Mouse (Mus musculus): Measurements from ENCODE around the gene Rhou. TPM values are rescaled to one million over a fixed set of nuclear protein-coding genes. Genes with fewer than 3 reads are reported as not detected.

Rhou gene
- polyA plus RNA-seq, 1 experiment from 2014 or later, result 7.3 TPM

GRCm38 (mm10) chr8:123675611-123676010, 21.9 kb downstream of the Rhou start:
- DNase-seq (ENCODE audit: low spot score) (peak; percentile 63), ATAC-seq (ENCODE audit: low FRiP score, low TSS enrichment) (peak; percentile 76)
- Histone ChIP-seq H3K9ac (ENCODE audit: low read length) (no peak overlapping the region), H3K9me3 (ENCODE audit: control insufficient read depth, low read length) (no peaks in the 10 kb centered on the region), H3K27me3 (ENCODE audit: control insufficient read depth, insufficient read depth, low read length) (no peaks in the 10 kb centered on the region), H3K4me2 (replicated peaks; ENCODE audit: low read depth) (no peak overlapping the region), H3K4me1 (replicated peaks; ENCODE audit: control insufficient read depth, insufficient read depth) (no peaks in the 10 kb centered on the region), H3K4me3 (ENCODE audit: low read depth, low read length) (no peak overlapping the region), H3K27ac (replicated peaks) (0 out of 2 replicates have a peak overlapping the region, but pooled peaks have one; percentile 24), H3K36me3 (ENCODE audit: control insufficient read depth, insufficient read depth, low read length) (no peaks in the 10 kb centered on the region)
- 46% methylated on average over 5 of the region's 5 CpGs for WGBS
- TF ChIP-seq EP300 (optimal IDR thresholded peaks at IDR 0.05) (no peak), CTCF (IDR thresholded peaks at IDR 0.05; ENCODE audit: low read depth) (no peak)

- Histone ChIP-seq H3K36me3 (ENCODE audit: control insufficient read depth, insufficient read depth, low read length) (no peaks in the 10 kb centered on the region), H3K4me1 (replicated peaks; ENCODE audit: control insufficient read depth, insufficient read depth) (no peaks in the 10 kb centered on the region), H3K9me3 (ENCODE audit: control insufficient read depth, low read length) (no peaks in the 10 kb centered on the region), H3K9ac (ENCODE audit: low read length) (no peak overlapping the region), H3K4me3 (ENCODE audit: low read depth, low read length) (no peak overlapping the region), H3K27ac (replicated peaks) (no peak overlapping the region), H3K27me3 (ENCODE audit: control insufficient read depth, insufficient read depth, low read length) (no peaks in the 10 kb centered on the region), H3K4me2 (replicated peaks; ENCODE audit: low read depth) (no peak overlapping the region)
- no peak for TF ChIP-seq CTCF (IDR thresholded peaks at IDR 0.05; ENCODE audit: low read depth)
- no peak for TF ChIP-seq EP300 (optimal IDR thresholded peaks at IDR 0.05)
- DNase-seq (ENCODE audit: low spot score) (no peak), ATAC-seq (ENCODE audit: low FRiP score, low TSS enrichment) (no peak)
- 82% methylated on average over 4 of the region's 4 CpGs for WGBS
Observed at GRCm38 (mm10) chr8:123678390-123678789, 24.7 kb downstream of the Rhou start.

- DNase-seq (ENCODE audit: low spot score) (peak; percentile 91), ATAC-seq (ENCODE audit: low FRiP score, low TSS enrichment) (peak; percentile 83)
- Histone ChIP-seq H3K4me2 (replicated peaks; ENCODE audit: low read depth) (no peak overlapping the region), H3K4me1 (replicated peaks; ENCODE audit: control insufficient read depth, insufficient read depth) (no peaks in the 10 kb centered on the region), H3K27ac (replicated peaks) (no peak overlapping the region), H3K27me3 (ENCODE audit: control insufficient read depth, insufficient read depth, low read length) (no peaks in the 10 kb centered on the region), H3K36me3 (ENCODE audit: control insufficient read depth, insufficient read depth, low read length) (no peaks in the 10 kb centered on the region), H3K4me3 (ENCODE audit: low read depth, low read length) (no peak overlapping the region), H3K9me3 (ENCODE audit: control insufficient read depth, low read length) (no peaks in the 10 kb centered on the region), H3K9ac (ENCODE audit: low read length) (no peak overlapping the region)
- TF ChIP-seq EP300 (optimal IDR thresholded peaks at IDR 0.05) (no peak), CTCF (IDR thresholded peaks at IDR 0.05; ENCODE audit: low read depth) (no peak)
- 21% methylated on average over 17 of the region's 18 CpGs for WGBS
Observed at GRCm38 (mm10) chr8:123682073-123682761, 28.5 kb downstream of the Rhou start.

- H3K27ac ChIP-seq (replicated peaks), result no peak overlapping the region
- 43% methylated on average over 7 of the region's 7 CpGs for WGBS
- no peaks in the 10 kb centered on the region for H3K9me3 ChIP-seq (ENCODE audit: control insufficient read depth, low read length)
- no peaks in the 10 kb centered on the region for H3K36me3 ChIP-seq (ENCODE audit: control insufficient read depth, insufficient read depth, low read length)
- H3K4me3 ChIP-seq (ENCODE audit: low read depth, low read length), result no peak overlapping the region
- H3K4me2 ChIP-seq (replicated peaks; ENCODE audit: low read depth), result no peak overlapping the region
- H3K9ac ChIP-seq (ENCODE audit: low read length), result no peak overlapping the region
- ATAC-seq (ENCODE audit: low FRiP score, low TSS enrichment), result no peak
- no peaks in the 10 kb centered on the region for H3K4me1 ChIP-seq (replicated peaks; ENCODE audit: control insufficient read depth, insufficient read depth)
- DNase-seq (ENCODE audit: low spot score), result no peak
- no peak for TF ChIP-seq EP300 (optimal IDR thresholded peaks at IDR 0.05)
- no peak for TF ChIP-seq CTCF (IDR thresholded peaks at IDR 0.05; ENCODE audit: low read depth)
- H3K27me3 ChIP-seq (ENCODE audit: control insufficient read depth, insufficient read depth, low read length), result no peaks in the 10 kb centered on the region
Observed at GRCm38 (mm10) chr8:123683321-123683720, 29.6 kb downstream of the Rhou start.

GRCm38 (mm10) chr8:123684806-123685205, 31.1 kb downstream of the Rhou start:
- no peaks in the 10 kb centered on the region for H3K27me3 ChIP-seq (ENCODE audit: control insufficient read depth, insufficient read depth, low read length)
- ATAC-seq (ENCODE audit: low FRiP score, low TSS enrichment) (peak; percentile 77), DNase-seq (ENCODE audit: low spot score) (peak; percentile 73)
- H3K4me2 ChIP-seq (replicated peaks; ENCODE audit: low read depth), result no peak overlapping the region
- H3K4me1 ChIP-seq (replicated peaks; ENCODE audit: control insufficient read depth, insufficient read depth), result no peaks in the 10 kb centered on the region
- H3K4me3 ChIP-seq (ENCODE audit: low read depth, low read length), result no peak overlapping the region
- WGBS, result 79% methylated on average over 7 of the region's 7 CpGs
- peak overlapping the region; percentile 40; the same call in 1 of the 2 replicates for H3K27ac ChIP-seq (replicated peaks)
- no peak for TF ChIP-seq CTCF (IDR thresholded peaks at IDR 0.05; ENCODE audit: low read depth)
- no peaks in the 10 kb centered on the region for H3K36me3 ChIP-seq (ENCODE audit: control insufficient read depth, insufficient read depth, low read length)
- no peak overlapping the region for H3K9ac ChIP-seq (ENCODE audit: low read length)
- H3K9me3 ChIP-seq (ENCODE audit: control insufficient read depth, low read length), result no peaks in the 10 kb centered on the region

GRCm38 (mm10) chr8:123685477-123685876, 31.7 kb downstream of the Rhou start:
- H3K9me3 ChIP-seq (ENCODE audit: control insufficient read depth, low read length), result no peaks in the 10 kb centered on the region
- WGBS, result 92% methylated on average over 4 of the region's 4 CpGs
- H3K4me3 ChIP-seq (ENCODE audit: low read depth, low read length), result no peak overlapping the region
- no peak for DNase-seq (ENCODE audit: low spot score)
- H3K9ac ChIP-seq (ENCODE audit: low read length), result no peak overlapping the region
- no peaks in the 10 kb centered on the region for H3K36me3 ChIP-seq (ENCODE audit: control insufficient read depth, insufficient read depth, low read length)
- H3K27me3 ChIP-seq (ENCODE audit: control insufficient read depth, insufficient read depth, low read length), result no peaks in the 10 kb centered on the region
- no peak overlapping the region for H3K4me2 ChIP-seq (replicated peaks; ENCODE audit: low read depth)
- no peak for TF ChIP-seq EP300 (optimal IDR thresholded peaks at IDR 0.05)
- no peak for TF ChIP-seq CTCF (IDR thresholded peaks at IDR 0.05; ENCODE audit: low read depth)
- no peaks in the 10 kb centered on the region for H3K4me1 ChIP-seq (replicated peaks; ENCODE audit: control insufficient read depth, insufficient read depth)
- ATAC-seq (ENCODE audit: low FRiP score, low TSS enrichment), result no peak
- no peak overlapping the region for H3K27ac ChIP-seq (replicated peaks)

All from stomach, postnatal 0 days (tissue).